Mouse (Mus musculus) cerebellum, postnatal 14 days (tissue): ENCODE results near the gene Gm3259.
"Not testable (repeated sequence)": the region's sequence is repeated elsewhere in the genome, so short reads cannot be mapped to it uniquely, and the experiment has no call there.

Experiments used
- DNase-seq, 2 experiments: peaks; one replicate each; pipeline ENCODE4 v3.0.0; 2021; ENCODE audit warnings: mixed read lengths in 2 of 2

The Gm3259 gene

GRCm38 (mm10) chr5:95305611-95306010 is at the start of gene Gm3259:
TSS of gene Gm3259 (plus strand) at chr5:95305911.
- DNase-seq: not testable (repeated sequence)

GRCm38 (mm10) chr5:95272668-95273067 is 33.0 kb upstream of the Gm3259 start, which contains the start of gene Gm10424:
TSS of gene Gm10424 (minus strand) at chr5:95272768.
- DNase-seq: not testable (repeated sequence)
